Mouse (Mus musculus): Measurements from ENCODE around the gene Dlx5. TPM values are rescaled to one million over a fixed set of nuclear protein-coding genes. Genes with fewer than 3 reads are reported as not detected.

Dlx5 gene
- 1 to 10 TPM; 5.8 to 5.9 TPM for total RNA-seq (2021)
- long read RNA-seq, partial matches to known transcripts: 1 of 5 reads
- long read RNA-seq, other reads (novel, unspliced or antisense): 0 of 5 reads

DNA sequence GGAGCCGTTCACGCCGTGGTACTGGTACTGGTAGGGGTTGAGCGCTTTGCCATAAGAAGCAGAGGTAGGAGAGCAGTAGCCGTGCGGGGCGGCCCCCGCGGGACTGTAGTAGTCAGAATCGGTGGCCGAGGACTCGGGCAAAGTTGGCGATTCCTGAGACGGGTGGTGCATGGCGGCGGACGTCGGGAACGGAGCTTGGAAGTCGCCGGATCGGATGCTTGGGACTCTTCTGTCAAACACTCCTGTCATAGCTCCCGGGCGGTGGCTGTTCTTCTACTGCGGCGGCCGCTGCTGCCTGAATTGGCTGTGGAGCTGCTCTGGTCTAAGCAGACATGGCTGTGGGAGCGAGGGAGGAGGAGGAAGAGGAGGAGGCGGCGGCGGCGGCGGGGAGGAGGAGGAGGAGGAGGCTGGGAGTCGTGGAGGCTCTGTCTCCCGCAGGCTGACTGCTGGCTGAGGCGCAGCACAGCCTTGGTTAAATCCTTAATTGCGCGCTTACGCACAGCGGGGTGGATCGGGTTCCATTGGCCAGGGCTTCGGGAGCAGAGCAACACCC is at the start of gene Dlx5:
Dlx5 (minus strand) TSS at position 448 of the 553 bp plus-strand sequence.
- DNase-seq (ENCODE audit: low spot score in 2 of 2): peak; percentile 41 to 49

DNA sequence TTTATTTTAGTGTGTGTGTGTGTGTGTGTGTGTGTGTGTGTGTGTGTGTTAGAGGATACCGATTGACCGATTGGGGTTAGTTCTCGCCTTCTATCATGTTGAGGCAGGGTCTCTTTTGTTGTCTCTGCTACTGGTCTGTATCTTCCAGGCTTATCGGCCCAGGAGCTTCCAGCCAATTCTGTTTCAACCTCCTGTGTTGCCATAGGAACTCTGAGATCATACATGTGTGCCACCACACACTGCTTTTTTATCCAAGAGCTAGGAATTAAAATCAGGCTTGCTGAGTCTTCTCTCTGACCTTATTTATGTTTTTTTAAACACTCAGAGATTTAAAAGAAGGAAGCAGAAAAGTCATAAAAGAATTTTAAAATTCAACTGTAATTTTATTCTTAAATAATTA is 49.6 kb upstream of the Dlx5 start:
- no peak for DNase-seq (ENCODE audit: low spot score in 2 of 2)

DNA sequence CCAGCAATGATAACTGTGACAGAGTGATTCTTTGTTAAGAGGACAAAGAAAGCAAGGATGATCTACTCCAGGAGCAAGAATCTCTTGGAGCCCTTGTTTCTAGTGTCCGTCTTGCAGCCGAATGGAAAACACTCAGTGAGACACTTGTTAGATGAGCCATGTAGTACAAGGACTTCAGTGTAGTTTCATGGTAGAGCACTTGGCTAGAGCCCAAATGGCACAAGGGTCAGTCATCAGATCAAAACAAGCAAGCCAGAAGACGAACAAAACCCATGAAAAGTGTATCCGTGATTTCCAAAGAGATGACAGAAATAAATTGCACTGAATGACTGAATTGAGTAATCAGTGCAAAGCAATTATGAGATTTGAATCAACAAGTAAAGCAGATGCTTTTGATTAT is 48.9 kb upstream of the Dlx5 start:
- DNase-seq (ENCODE audit: low spot score in 2 of 2): no peak

DNA sequence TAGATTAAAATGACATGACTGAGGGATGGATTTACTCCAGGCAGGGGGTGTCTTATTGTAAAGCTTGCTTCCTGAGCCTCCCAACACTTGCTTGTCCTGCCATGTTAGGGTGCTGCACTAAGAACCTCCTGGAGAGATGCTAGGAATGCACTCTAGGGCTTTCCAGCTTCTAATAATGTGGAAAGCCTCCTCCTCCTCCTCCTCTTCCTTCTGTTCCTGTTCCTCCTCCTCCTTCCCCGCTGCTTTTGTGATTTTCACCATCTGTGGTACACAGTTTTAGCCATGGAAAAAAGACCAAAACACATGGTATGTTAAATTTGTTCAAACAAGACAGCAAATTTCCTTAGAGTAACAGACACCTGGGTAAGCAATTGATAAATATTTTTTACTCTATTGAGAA is 43.4 kb upstream of the Dlx5 start:
- DNase-seq (ENCODE audit: low spot score in 2 of 2): no peak

DNA sequence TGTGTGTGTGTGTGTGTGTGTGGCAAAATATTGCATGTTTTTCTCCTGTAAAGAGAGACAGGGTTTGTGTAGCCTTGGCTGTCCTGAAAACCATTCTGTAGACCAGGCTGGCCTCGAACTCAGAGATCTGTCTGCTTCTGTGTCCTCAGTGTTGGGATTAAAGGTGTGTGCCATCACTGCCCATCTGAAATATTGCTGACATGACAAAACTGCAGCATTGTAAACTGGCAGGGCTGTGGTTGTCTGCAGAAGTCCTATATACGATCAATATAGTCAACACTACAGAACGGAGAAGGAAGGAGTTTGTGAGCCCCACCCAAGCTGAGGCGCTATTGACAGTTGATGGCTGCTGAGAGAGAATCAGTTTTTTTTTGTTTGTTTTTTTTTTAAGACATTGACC is 35.4 kb upstream of the Dlx5 start:
- DNase-seq (ENCODE audit: low spot score in 2 of 2): no peak

DNA sequence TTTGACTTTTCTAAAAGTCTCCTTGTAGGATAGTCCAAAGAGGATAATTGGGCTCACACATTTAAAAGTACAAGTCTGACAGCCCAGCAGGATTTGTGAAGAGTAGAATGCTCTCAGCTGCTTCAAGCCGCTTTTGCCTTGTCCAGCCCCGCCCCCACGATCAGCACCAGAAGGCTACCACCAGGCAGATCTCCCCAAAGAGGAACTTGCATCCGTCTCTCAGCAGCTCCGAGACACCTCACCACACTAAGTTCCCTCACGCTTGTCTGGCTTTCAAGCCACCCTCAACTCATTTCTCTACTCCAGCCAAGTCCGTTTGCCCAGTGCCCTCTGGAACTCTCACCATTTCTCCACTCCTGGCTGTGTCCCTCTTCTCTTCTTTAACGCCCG is 33.6 kb upstream of the Dlx5 start:
- DNase-seq (ENCODE audit: low spot score in 2 of 2): no peak

DNA sequence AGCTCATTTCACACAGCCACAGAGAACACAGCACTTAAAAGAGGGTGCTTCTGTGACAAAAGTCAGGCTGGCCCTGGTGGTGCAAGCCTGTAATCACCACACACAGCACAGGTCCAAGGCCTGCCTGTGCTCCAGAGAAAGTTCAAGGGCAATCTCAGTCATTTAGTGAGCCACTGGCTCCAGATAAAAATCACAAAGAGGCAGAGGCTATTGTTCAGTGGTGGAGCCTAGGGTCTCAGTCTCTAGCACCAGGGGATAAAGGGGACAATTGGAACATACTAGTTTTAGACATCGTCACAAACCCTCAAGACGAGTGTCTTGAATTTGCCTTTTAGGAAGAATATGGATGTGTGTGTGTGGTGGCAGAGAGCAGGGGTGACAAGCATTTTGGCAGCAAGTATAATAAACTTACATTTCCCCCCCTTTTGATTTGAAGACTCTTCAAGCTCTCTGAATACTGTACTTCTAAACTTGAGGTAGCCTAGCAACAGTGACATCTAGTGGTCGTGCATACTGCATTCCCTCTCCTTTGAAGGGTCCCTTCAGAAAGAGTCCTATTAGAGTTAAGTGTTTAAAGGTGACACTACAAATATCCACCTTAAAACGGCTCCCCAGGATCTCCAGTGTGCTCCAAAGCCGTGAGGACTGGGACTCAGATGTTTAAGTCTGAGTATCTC is 33.1 kb upstream of the Dlx5 start:
- DNase-seq (ENCODE audit: low spot score in 2 of 2): peak; percentile 34 to 35

DNA sequence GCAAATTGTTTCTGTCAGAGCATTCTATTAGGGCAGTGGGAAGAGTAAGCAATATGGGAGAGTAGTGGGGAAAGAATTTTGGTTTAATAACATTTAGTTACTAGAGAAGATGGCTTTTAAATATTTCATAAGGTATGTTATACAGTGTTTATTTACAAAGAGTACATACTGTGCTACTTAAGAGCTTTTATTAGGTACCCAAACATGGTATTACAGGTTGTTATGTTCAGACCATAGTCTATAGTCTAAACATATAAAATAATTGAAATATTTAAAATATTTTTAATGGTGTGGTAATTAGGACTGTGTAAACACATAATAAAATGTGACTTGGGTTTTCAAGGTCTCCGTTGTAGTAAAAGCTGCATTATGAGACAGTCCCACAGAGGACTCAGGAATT is 32.4 kb upstream of the Dlx5 start:
- DNase-seq (ENCODE audit: low spot score in 2 of 2): no peak

DNA sequence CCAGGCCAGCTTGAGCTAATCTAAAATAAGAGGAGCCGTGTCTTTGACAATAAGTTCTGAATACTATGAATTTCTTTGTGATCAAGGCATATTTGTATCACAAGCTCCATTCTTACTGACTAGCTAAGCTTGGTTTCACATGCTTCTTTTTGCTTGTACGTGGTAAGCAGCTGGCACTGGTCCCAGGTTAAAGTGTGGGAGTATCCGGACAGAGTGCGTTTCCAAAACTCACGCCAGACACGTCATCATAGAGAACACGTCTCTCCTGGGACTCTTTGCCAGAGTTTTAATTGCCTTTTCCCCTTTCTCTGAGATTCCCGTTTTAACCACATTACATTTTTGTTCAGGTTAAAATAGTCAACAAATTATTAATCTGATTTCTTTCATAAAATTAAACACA is 27.7 kb upstream of the Dlx5 start:
- DNase-seq (ENCODE audit: low spot score in 2 of 2): no peak

DNA sequence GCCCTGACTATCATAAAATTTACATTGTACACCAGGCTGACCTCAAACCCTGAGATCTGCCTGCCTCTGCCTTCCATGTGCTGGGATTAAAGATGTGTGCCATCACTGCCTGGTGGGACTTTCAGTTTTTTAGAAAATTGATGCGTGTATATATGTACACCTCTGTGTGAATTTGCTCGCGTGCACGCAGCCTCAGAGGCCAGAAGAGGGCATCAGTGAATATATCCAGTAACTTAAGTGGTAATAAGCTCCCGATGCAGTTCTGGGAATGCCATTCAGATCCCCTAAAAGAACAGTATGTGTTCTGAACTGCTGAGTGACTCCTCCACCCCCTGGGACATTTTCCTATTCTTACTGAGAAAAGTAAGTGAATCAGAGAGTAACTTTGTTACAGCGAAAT is 8.2 kb upstream of the Dlx5 start:
- no peak for DNase-seq (ENCODE audit: low spot score in 2 of 2)

DNA sequence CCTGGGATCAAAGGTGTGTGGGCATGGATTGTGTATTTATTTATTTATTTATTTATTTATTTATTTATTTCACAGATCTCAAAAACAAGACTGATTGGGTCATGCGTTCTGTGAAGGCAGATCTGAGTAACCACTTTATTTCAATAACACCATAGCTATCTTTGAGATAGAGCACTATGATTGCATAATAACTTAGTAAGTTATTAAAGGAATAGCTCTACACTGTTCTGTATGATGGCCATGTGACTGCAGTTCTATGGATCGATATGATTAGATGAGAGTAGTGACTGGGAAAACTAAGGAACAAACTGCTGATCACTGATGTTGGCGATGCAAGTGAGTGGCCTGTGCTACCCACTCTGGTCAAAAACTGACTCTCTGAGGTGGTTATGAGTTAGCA is 4.3 kb upstream of the Dlx5 start:
- no peak for DNase-seq (ENCODE audit: low spot score in 2 of 2)

DNA sequence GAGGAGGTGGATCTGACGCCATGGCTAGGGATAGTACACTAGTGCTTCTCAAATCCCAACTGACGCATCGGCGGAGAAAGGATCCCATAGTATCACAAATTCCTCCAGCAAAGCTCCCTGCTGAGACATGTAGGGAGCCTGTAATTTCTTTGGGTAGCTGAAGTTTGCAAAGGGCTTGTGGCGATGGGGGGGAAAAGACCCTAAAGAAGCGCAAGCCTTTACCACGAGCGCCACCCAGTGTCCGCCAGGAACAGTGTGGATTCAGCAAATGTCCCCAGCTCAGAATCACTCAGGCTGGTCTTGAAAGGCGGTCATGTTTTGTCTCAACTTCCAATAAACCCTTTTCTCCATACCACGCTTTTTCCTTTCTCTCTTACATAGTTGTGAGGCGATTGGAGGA is 3.0 kb upstream of the Dlx5 start:
- peak; percentile 80 to 84 for DNase-seq (ENCODE audit: low spot score in 2 of 2)

DNA sequence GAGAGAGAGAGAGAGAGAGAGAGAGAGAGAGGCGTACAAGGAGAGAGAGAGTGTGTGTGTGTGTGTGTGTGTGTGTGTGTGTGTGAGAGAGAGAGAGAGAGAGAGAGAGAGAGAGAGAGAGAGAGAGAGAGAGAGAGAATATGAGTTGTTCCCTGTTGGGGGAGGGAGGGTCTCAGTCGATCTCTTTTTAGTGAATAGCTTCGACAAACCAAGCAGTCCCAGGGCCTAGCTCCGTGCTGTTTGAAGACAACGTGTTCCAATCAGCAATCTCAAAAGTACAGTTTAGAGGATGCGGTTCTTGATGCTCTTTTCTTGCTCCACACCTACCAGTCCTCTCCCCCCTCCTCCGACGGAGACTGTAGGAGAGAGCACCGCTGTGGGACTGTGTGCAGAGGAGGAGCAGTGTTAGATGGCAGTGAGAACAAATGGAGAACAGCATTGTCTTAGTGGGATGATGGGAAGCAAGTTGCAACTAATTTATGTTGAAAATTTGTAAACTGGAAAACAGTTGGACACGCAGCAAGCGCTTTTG is 447 bp upstream of the Dlx5 start:
- DNase-seq (ENCODE audit: low spot score in 2 of 2): peak in 1 of 2 experiments; percentile 15

DNA sequence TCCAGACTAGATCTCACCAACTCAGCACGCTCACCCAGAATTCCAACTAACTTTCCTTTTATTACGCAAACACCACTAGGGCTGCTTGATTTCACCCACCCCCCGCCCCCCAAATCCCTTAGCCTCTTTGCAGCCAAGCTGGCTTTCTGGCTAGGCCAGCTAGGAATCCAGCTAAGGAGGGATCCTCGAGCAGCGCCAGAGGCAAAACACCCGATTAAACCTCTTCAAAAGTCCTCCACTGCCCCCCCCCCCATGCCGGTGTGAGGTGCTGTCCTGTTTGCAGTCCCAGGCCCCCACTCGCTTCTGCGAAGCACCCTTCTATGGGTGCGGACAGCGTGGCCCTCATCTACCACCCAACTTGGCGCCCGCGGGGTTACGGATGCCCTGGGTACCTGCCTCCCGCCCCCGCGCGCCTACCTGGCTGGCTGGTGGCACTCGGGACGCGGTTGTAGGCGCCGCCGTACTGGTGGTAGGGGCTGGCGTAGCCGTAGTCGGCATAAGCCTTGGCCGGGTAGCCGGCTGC is 709 bp downstream of the Dlx5 start:
- no peak for DNase-seq (ENCODE audit: low spot score in 2 of 2)

DNA sequence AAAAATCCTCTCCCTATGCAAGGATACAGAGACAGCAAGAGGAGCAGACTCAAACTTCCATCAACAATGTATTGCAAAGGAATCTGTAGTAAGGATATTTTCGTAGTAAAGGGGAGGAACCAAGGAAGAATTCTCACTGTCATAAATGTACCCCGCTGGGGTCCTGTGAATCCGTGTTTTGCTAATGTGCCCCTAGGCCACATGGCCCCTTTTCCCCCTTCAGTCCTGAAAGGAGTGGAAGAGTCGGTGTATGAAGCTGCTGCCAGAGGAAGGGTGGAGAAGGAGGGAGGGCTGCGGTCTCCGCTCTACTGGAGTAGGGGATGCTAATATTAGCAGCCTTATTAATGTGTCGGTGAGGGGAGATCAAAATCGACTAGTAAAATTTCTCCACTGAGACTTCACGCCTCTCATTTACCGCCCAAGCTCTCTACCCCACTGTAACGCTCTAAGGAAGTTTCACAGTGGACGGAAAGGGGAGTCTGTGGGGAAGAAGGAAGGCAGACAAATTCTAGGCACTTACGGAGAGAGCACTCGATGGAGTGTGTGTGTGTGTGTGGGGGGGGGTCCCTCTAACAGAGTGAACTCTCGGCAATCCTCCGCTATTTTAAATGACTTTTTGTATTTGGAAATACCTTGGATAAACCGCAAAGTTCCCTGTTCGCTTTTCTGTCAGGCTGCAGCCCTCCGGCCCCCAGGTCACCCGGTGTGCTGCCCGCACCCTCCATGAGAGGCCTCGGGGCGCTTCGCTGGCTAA is 1.3 kb downstream of the Dlx5 start:
- no peak for DNase-seq (ENCODE audit: low spot score in 2 of 2)

DNA sequence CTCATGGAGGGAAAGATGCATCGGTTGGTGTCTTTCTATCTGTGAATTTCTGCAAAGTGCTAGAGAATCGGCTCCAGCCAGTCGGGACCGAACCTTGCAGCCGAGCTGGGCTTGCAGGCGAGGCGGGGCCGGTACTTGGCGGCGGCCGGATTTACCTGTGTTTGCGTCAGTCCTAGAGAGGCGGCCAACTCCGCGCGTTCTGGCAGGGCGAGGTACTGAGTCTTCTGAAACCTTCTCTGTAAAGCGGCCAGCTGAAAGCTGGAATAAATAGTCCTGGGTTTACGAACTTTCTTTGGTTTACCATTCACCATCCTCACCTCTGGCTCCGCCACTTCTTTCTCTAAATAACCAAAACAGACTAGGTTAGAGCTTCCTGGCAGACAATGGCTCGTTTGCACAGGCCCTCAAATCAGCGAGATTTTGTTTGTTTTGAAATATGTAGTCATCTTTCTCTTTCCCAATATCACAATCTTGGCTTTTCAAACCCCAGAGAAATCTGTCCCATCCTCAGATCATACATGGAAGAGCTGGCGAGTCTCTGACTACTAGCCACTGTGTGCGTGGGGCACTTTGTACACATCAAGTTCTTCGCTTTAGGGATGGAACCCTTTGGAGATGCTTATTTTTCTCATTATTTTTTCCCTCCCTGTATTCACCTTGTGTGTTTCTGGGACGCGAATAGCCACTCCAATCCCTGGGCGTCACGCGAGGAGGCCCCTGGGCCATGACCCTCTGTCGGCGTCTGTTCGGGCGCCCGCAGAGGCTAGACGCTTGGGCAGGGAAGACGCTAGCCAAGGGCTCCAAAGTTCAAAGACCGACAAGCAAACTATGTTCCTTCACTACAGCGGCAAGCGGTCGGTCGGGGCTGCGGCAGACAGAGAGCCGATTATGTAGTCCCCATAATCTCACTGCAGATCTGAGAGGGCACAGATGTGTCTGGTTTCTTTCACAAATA is 2.2 kb downstream of the Dlx5 start:
- DNase-seq (ENCODE audit: low spot score in 2 of 2): peak in 1 of 2 experiments; percentile 13

DNA sequence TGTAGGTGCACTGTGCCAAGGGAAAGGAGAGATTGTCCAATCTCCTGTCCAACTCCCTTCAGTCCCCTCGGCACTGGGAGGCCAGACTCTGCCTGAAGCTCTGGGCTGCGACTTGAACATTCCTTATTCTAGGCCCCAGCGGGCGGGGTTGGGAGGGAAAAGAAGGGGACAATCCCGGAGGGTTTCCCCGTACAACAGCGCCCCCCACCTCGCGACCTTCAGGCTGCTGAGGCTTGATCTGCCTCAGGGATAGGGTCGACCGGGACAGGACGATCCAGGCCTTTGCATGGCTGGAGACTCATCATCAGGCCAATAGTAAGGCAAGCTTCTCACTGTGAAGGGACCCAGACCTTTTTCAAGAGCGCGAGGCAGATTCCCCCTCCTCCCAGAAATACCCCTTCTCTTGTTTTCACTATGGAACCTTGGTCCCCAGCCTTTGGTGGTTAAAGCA is 3.0 kb downstream of the Dlx5 start:
- no peak for DNase-seq (ENCODE audit: low spot score in 2 of 2)

DNA sequence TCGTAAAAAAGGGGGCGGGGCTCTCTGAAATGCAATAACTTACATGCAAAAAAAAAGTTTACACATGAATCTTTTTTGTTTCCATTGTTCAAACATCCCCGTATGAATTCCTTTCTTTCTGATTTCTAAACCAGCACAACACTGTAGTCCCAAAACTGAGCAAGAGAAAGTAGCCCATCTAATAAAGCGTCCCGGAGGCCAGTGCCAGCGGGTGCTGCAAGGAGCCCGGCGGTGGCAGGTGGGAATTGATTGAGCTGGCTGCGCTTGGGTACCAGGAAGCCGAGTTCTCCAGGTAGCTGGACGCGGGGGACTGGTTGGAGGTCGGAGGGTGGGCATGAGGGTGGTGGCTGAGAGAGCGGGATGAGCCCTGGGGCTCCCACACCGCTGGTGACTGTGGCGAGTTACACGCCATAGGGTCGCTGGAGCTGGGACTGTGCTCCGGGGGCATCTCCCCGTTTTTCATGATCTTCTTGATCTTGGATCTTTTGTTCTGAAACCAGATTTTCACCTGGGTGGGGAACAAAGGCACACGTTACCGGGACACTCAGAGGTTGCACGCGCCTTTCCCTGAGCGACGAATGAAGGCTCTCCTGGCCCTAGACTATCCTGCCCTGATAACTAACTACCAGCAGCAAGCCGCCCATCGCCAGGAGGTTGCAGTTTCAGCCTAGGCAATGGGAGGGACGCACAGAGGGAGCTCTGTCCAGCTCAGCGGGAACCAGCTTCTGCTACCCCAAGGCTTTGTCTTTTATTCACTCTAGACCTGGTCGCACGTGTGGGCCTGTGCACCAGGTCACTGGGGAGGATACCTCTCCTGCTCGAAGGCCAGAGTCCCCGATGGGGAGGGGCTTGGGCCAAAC is 3.7 kb downstream of the Dlx5 start:
- no peak for DNase-seq (ENCODE audit: low spot score in 2 of 2)

DNA sequence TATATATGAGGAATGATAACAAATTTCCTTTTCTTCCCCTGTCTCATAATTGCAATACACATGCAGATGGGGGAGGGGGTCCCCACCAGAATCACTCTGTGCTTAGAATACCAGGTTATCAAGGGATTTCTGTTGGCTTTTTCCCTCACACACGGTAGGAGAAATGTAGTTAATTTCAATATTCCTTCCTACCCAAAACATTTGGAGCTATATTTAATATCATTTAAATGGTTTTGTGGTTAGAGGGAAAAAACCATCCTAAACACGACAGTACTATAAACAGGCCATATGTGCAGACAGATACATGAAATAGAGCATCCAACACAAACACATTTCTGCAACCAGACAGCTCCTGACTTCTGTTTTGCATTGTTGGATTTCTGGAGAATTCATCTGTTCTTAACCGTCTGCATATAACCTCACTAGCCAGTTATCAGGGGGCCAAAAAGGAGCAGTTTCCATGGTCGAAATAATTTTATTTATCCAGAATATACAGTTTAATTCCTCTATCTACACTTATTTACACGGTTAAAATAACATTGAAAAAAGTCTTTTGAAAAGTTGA is 4.5 kb downstream of the Dlx5 start:
- no peak for DNase-seq (ENCODE audit: low spot score in 2 of 2)

Data from layer of hippocampus, postnatal 10 days (tissue).